Mouse (Mus musculus) midbrain, embryonic 15.5 days (tissue): ENCODE results near the gene Gabrd. TPM values are rescaled to one million over a fixed set of nuclear protein-coding genes. Genes with fewer than 3 reads are reported as not detected.

Source experiments
- ATAC-seq: fragments of 200-750 bp; cut with Nextera tagmentation; replicated peaks from 2 replicates; pipeline ENCODE4 v1.8.0; 2017; ENCODE audit warnings: moderate TSS enrichment
- H3K27ac ChIP-seq: fragments of 300-500 bp; sonication (generic); 2 replicates; pipeline ENCODE4 v1.5.1; 2015; ENCODE audit warnings: mild to moderate bottlenecking, inconsistent platforms
- H3K27me3 ChIP-seq: fragments of 300-500 bp; sonication (generic); replicated peaks from 2 replicates; pipeline ENCODE4 v1.6.1; 2015; ENCODE audit warnings: inconsistent platforms
- H3K36me3 ChIP-seq: fragments of 300-500 bp; sonication (generic); replicated peaks from 2 replicates; pipeline ENCODE4 v1.6.1; 2015; ENCODE audit warnings: inconsistent platforms
- H3K4me1 ChIP-seq: fragments of 300-500 bp; sonication (generic); 2 replicates; pipeline ENCODE4 v1.6.1; 2015; ENCODE audit warnings: inconsistent platforms
- H3K4me2 ChIP-seq: fragments of 300-500 bp; sonication (generic); 2 replicates; pipeline ENCODE4 v1.6.1; 2015; ENCODE audit warnings: inconsistent platforms, mild to moderate bottlenecking, moderate library complexity
- H3K4me3 ChIP-seq: fragments of 300-500 bp; sonication (generic); 2 replicates; pipeline ENCODE4 v1.5.1; 2015; ENCODE audit warnings: mild to moderate bottlenecking, inconsistent platforms
- H3K9ac ChIP-seq: fragments of 300-500 bp; sonication (generic); 2 replicates; pipeline ENCODE4 v1.6.1; 2015; ENCODE audit warnings: mild to moderate bottlenecking, inconsistent platforms
- H3K9me3 ChIP-seq: fragments of 300-500 bp; sonication (generic); 2 replicates; pipeline ENCODE4 v1.6.1; 2016; ENCODE audit warnings: inconsistent platforms
- WGBS: fragments of 180-500 bp; shearing (Covaris S2); methylation state at CpG from one replicate; pipeline ENCODE4 v1.1.7; 2015; ENCODE audit warnings: mixed read lengths; 5-methylcytosine and 5-hydroxymethylcytosine counted together
- polyA plus RNA-seq: library from polyadenylated mRNA; unstranded; fragments of >200 nt; fragmentation: Nextera tagmentation; extraction: Ambion mirVana; gene quantifications from 2 replicates; pipeline ENCODE4 v1.2.1, GENCODE M21; 2015

The Gabrd gene
- polyA plus RNA-seq, 1 experiment from 2014 or later = 0.19 TPM

- Histone ChIP-seq H3K9ac (no peak overlapping the region), H3K27me3 (peaks cover 7% of the 10 kb centered on the region), H3K36me3 (no peaks in the 10 kb centered on the region), H3K9me3 (no peaks in the 10 kb centered on the region), H3K27ac (no peak overlapping the region), H3K4me1 (no peaks in the 10 kb centered on the region), H3K4me3 (no peak overlapping the region), H3K4me2 (no peak overlapping the region)
- no peak for ATAC-seq
- WGBS = 86% methylated on average over 7 of the region's 7 CpGs
These were observed 43.4 kb downstream of the Gabrd start for GRCm38 (mm10) chr4:155354546-155354945.

GRCm38 (mm10) chr4:155354035-155354434 is 43.9 kb downstream of the Gabrd start:
- 84% methylated on average over 6 of the region's 6 CpGs for WGBS

GRCm38 (mm10) chr4:155352581-155352980 is 45.3 kb downstream of the Gabrd start:
- Histone ChIP-seq H3K9ac (no peak overlapping the region), H3K27ac (no peak overlapping the region), H3K4me2 (no peak overlapping the region), H3K36me3 (no peaks in the 10 kb centered on the region), H3K9me3 (no peaks in the 10 kb centered on the region), H3K4me1 (no peaks in the 10 kb centered on the region), H3K27me3 (no peaks in the 10 kb centered on the region), H3K4me3 (no peak overlapping the region)
- 90% methylated on average over 3 of the region's 3 CpGs for WGBS
- ATAC-seq = no peak

More at GRCm38 (mm10) chr4:155354035-155354434, 43.9 kb downstream of the Gabrd start:
- Histone ChIP-seq H3K9me3 (no peaks in the 10 kb centered on the region), H3K27ac (no peak overlapping the region), H3K9ac (no peak overlapping the region), H3K4me2 (no peak overlapping the region), H3K4me1 (no peaks in the 10 kb centered on the region), H3K4me3 (no peak overlapping the region), H3K36me3 (no peaks in the 10 kb centered on the region), H3K27me3 (peaks cover 2% of the 10 kb centered on the region)
- ATAC-seq = no peak

- H3K9me3 ChIP-seq = no peaks in the 10 kb centered on the region
- H3K9ac ChIP-seq = no peak overlapping the region
- peak overlapping the region; percentile 70; the same call in 1 of the 2 replicates for H3K4me2 ChIP-seq
- no peaks in the 10 kb centered on the region for H3K36me3 ChIP-seq
- peak overlapping the region; percentile 97 for H3K27ac ChIP-seq
- H3K4me1 ChIP-seq = peaks cover 26% of the 10 kb centered on the region
- no peak for ATAC-seq
- peak overlapping the region; percentile 87; the same call in 1 of the 2 replicates for H3K4me3 ChIP-seq
- no peaks in the 10 kb centered on the region for H3K27me3 ChIP-seq
- WGBS = 92% methylated on average over 12 of the region's 12 CpGs
These were observed 51.6 kb downstream of the Gabrd start for GRCm38 (mm10) chr4:155346350-155346749.

- Histone ChIP-seq H3K36me3 (no peaks in the 10 kb centered on the region), H3K27me3 (no peaks in the 10 kb centered on the region), H3K27ac (peak overlapping the region; percentile 97), H3K9me3 (no peaks in the 10 kb centered on the region), H3K4me2 (peak overlapping the region; percentile 70), H3K4me3 (peak overlapping the region; percentile 87), H3K4me1 (peaks cover 26% of the 10 kb centered on the region), H3K9ac (peak overlapping the region; percentile 95)
- ATAC-seq = peak; percentile 91
- WGBS = 1% methylated on average over 16 of the region's 16 CpGs
These were observed 52.3 kb downstream of the Gabrd start for GRCm38 (mm10) chr4:155345608-155345953.

- Histone ChIP-seq H3K9me3 (no peaks in the 10 kb centered on the region), H3K4me3 (peak overlapping the region; percentile 87), H3K27ac (peak overlapping the region; percentile 97), H3K9ac (peak overlapping the region; percentile 95), H3K4me2 (peak overlapping the region; percentile 70), H3K4me1 (peaks cover 26% of the 10 kb centered on the region), H3K27me3 (no peaks in the 10 kb centered on the region), H3K36me3 (no peaks in the 10 kb centered on the region)
- peak; percentile 72 for ATAC-seq
- 2% methylated on average over 47 of the region's 47 CpGs for WGBS
These were observed 53.0 kb downstream of the Gabrd start for GRCm38 (mm10) chr4:155344716-155345607.

- H3K27me3 ChIP-seq = no peaks in the 10 kb centered on the region
- no peaks in the 10 kb centered on the region for H3K36me3 ChIP-seq
- 47% methylated on average over 3 of the region's 3 CpGs for WGBS
- peak overlapping the region; percentile 97 for H3K27ac ChIP-seq
- H3K4me1 ChIP-seq = peaks cover 26% of the 10 kb centered on the region
- peak overlapping the region; percentile 95 for H3K9ac ChIP-seq
- no peaks in the 10 kb centered on the region for H3K9me3 ChIP-seq
- H3K4me2 ChIP-seq = peak overlapping the region; percentile 70
- peak overlapping the region; percentile 87 for H3K4me3 ChIP-seq
- 0 out of 2 replicates have a peak, but pooled peaks have one; percentile 26 for ATAC-seq
These were observed 53.7 kb downstream of the Gabrd start for GRCm38 (mm10) chr4:155344299-155344600.

- peak overlapping the region; percentile 87 for H3K4me3 ChIP-seq
- WGBS = 77% methylated on average over 14 of the region's 14 CpGs
- H3K4me1 ChIP-seq = peaks cover 26% of the 10 kb centered on the region
- H3K9me3 ChIP-seq = no peaks in the 10 kb centered on the region
- no peaks in the 10 kb centered on the region for H3K36me3 ChIP-seq
- H3K9ac ChIP-seq = peak overlapping the region; percentile 95
- H3K4me2 ChIP-seq = peak overlapping the region; percentile 70
- H3K27ac ChIP-seq = peak overlapping the region; percentile 97
- no peak for ATAC-seq
- no peaks in the 10 kb centered on the region for H3K27me3 ChIP-seq
These were observed 54.3 kb downstream of the Gabrd start for GRCm38 (mm10) chr4:155343415-155344298.

GRCm38 (mm10) chr4:155336284-155337050 is 61.4 kb downstream of the Gabrd start:
- Histone ChIP-seq H3K4me2 (no peak overlapping the region), H3K36me3 (no peaks in the 10 kb centered on the region), H3K27ac (no peak overlapping the region), H3K27me3 (no peaks in the 10 kb centered on the region), H3K9ac (no peak overlapping the region), H3K4me1 (no peaks in the 10 kb centered on the region), H3K9me3 (no peaks in the 10 kb centered on the region), H3K4me3 (no peak overlapping the region)
- 88% methylated on average over 12 of the region's 12 CpGs for WGBS
- no peak for ATAC-seq
